Mouse (Mus musculus): ENCODE results near the gene Ttc21a.

DNA sequence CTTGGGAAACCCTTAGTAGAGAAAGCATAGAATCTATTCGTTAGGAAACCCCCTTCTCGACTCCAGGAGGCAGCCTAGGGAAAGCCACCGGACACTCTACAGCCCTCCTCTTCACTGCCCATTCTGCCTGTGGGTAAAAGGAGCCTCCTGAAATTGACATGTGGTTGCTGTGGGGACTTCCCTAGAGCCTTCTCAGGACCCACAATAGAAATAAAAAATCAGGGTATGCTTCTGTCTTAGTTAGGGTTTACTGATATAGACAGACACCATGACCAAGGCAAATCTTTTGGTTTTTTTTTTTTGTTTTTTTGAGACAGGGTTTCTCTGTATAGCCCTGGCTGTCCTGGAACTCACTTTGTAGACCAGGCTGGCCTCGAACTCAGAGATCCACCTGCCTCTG lies 58.7 kb downstream of the Ttc21a start:
- no peak for TF ChIP-seq ZC3H11A (IDR thresholded peaks at IDR 0.05; ENCODE audit: low read depth, low read length)
- no peak for TF ChIP-seq CTCF (conservative IDR thresholded peaks at IDR 0.05 in 1 of 2, IDR thresholded peaks at IDR 0.05 in 1 of 2; ENCODE audit: low read depth in 2 of 2, low read length in 2 of 2)
